Mouse (Mus musculus) C2C12 (cell line): ENCODE measurements around the gene Spata2l.
"Not testable (repeated sequence)": the region's sequence is repeated elsewhere in the genome, so short reads cannot be mapped to it uniquely, and the experiment has no call there.

Source experiments
- CEBPB ChIP-seq: IDR thresholded peaks from one replicate; pipeline ENCODE4 v1.6.1; 2011; ENCODE audit warnings: low read depth, mild to moderate bottlenecking, control low read depth, moderate library complexity
- CTCF ChIP-seq: IDR thresholded peaks from one replicate; pipeline ENCODE4 v1.5.1; 2011; ENCODE audit not compliant: control insufficient read depth, insufficient read depth, insufficient read length
- MAX ChIP-seq: IDR thresholded peaks from one replicate; pipeline ENCODE4 v1.6.1; 2011; ENCODE audit warnings: mild to moderate bottlenecking, control low read depth
- MYOD1 ChIP-seq: IDR thresholded peaks from one replicate; pipeline ENCODE4 v1.6.1; 2011; ENCODE audit warnings: low read depth; ENCODE audit not compliant: control insufficient read depth, insufficient read length
- USF1 ChIP-seq: IDR thresholded peaks from one replicate; pipeline ENCODE4 v1.6.1; 2011; ENCODE audit warnings: low read depth, mild to moderate bottlenecking, control low read depth, moderate library complexity

- not testable (repeated sequence) for TF ChIP-seq CTCF, MAX, CEBPB, MYOD1, USF1
Observed at GRCm38 (mm10) chr8:123197016-123197415, 39.0 kb downstream of the Spata2l start.
